13 mouse cellular contexts compared by ENCODE assay signal in genomic region chr8:12703597-12703996, GRCm38 (mm10).
"Had no signal": no experiment of that assay in that cellular context is flagged by ENCODE, and none has a peak within 500 bp of the region (broad histone marks: within the 10 kb centered on the region; RNA-seq: fewer than 3 reads in every experiment).

No protein-coding gene starts in this region.

- H3K36me3 ChIP-seq: kidney, embryonic 15.5 days; limb, embryonic 15.5 days; liver, embryonic 13.5 days; midbrain, embryonic 15.5 days had no signal

- ATAC-seq: midbrain, embryonic 15.5 days had no signal

- H3K27me3 ChIP-seq: limb, embryonic 15.5 days; midbrain, embryonic 15.5 days had no signal

- H3K4me1 ChIP-seq: kidney, embryonic 15.5 days; limb, embryonic 15.5 days; liver, embryonic 13.5 days; midbrain, embryonic 15.5 days had no signal

- H3K4me3 ChIP-seq: kidney, embryonic 15.5 days; limb, embryonic 15.5 days; liver, embryonic 13.5 days; midbrain, embryonic 15.5 days had no signal

- H3K9me3 ChIP-seq: kidney, embryonic 15.5 days; limb, embryonic 15.5 days; midbrain, embryonic 15.5 days had no signal

- DNase-seq: kidney, adult 2 months; kidney, postnatal 14 days; layer of hippocampus, adult 9-11 months; layer of hippocampus, postnatal 36 days; liver, embryonic 13.5 days; lung, adult 18-20 months; right cerebral cortex, postnatal 4 days; spleen, adult 18-20 months; thymus, adult 18-20 months; thymus, postnatal 14 days had no signal
